Mouse (Mus musculus) MEL (cell line): ENCODE measurements at regions not wholly inside any gene's neighbourhood (a gene's known extent, or its start where the extent isn't known, plus 50 kb on each side); places are given as distances from the start of the nearest gene placed in this dataset.

Experiments used
- DNase-seq: peaks from one replicate; pipeline ENCODE4 v3.0.0; 2011; ENCODE audit warnings: low read depth, low spot score
- H3K27ac ChIP-seq: 2 replicates; pipeline ENCODE4 v1.5.1; 2012; ENCODE audit warnings: low read depth, mild to moderate bottlenecking, control low read depth, low read length, moderate library complexity; ENCODE audit not compliant: control insufficient read depth
- H3K27me3 ChIP-seq, 2 experiments: fragments of 150-350 bp in 1 of 2; sonication (generic) in 1 of 2; 2 replicates each; pipeline ENCODE4 v1.6.1; 2012; ENCODE audit warnings: low read length in 2 of 2, mild to moderate bottlenecking in 2 of 2, improper control_type of control experiment in 1 of 2, moderate library complexity in 1 of 2; ENCODE audit not compliant: insufficient read depth in 2 of 2, control insufficient read depth in 1 of 2
- H3K36me3 ChIP-seq, 2 experiments: 2 replicates each; pipeline ENCODE4 v1.6.1; 2012 to 2014; ENCODE audit warnings: low read length in 2 of 2, improper control_type of control experiment in 1 of 2, inconsistent platforms in 1 of 2, mild to moderate bottlenecking in 1 of 2; ENCODE audit not compliant: insufficient read depth in 2 of 2, control insufficient read depth in 1 of 2
- H3K4me1 ChIP-seq, 2 experiments: fragments of 150-350 bp in 1 of 2; sonication (generic) in 1 of 2; 2 replicates each; pipeline ENCODE4 v1.6.1; 2012; ENCODE audit warnings: low read length in 2 of 2, improper control_type of control experiment in 1 of 2, mild to moderate bottlenecking in 1 of 2; ENCODE audit not compliant: insufficient read depth in 2 of 2, control insufficient read depth in 1 of 2
- H3K4me3 ChIP-seq, 2 experiments: fragments of 150-350 bp in 1 of 2; sonication (generic) in 1 of 2; 2 replicates each; pipeline ENCODE4 v1.5.1; 2012; ENCODE audit warnings: low read depth in 2 of 2, low read length in 2 of 2, mild to moderate bottlenecking in 2 of 2, moderate library complexity in 2 of 2, control low read depth in 1 of 2, improper control_type of control experiment in 1 of 2; ENCODE audit not compliant: control insufficient read depth in 1 of 2, insufficient read depth in 1 of 2
- H3K79me2 ChIP-seq: 2 replicates; pipeline ENCODE4 v1.6.1; 2012; ENCODE audit warnings: mild to moderate bottlenecking, low read length, moderate library complexity; ENCODE audit not compliant: control insufficient read depth, poor library complexity, insufficient read depth
- H3K9ac ChIP-seq: 2 replicates; pipeline ENCODE4 v1.6.1; 2012; ENCODE audit warnings: low read depth, mild to moderate bottlenecking, control low read depth, low read length, moderate library complexity; ENCODE audit not compliant: control insufficient read depth, poor library complexity, severe bottlenecking
- H3K9me3 ChIP-seq: fragments of 150-350 bp; sonication (generic); replicated peaks from 2 replicates; pipeline ENCODE4 v1.6.1; 2012; ENCODE audit warnings: mild to moderate bottlenecking, low read length, improper control_type of control experiment, moderate library complexity; ENCODE audit not compliant: insufficient read depth
- BHLHE40 ChIP-seq: IDR thresholded peaks from 2 replicates; pipeline ENCODE4 v1.6.1; 2012; ENCODE audit warnings: low read depth, mild to moderate bottlenecking, inconsistent platforms, low read length, improper control_type of control experiment, borderline replicate concordance
- CHD1 ChIP-seq: IDR thresholded peaks from 2 replicates; pipeline ENCODE4 v1.6.1; 2012; ENCODE audit warnings: low read depth, mild to moderate bottlenecking, inconsistent platforms, low read length, improper control_type of control experiment
- CHD2 ChIP-seq: IDR thresholded peaks from 2 replicates; pipeline ENCODE4 v1.6.1; 2011; ENCODE audit warnings: low read length, improper control_type of control experiment
- CTCF ChIP-seq, 3 experiments: IDR thresholded peaks in 2 of 3; conservative IDR thresholded peaks in 1 of 3; 2 replicates each; pipeline ENCODE4 v1.5.1; 2011 to 2012; ENCODE audit warnings: low read length in 3 of 3, low read depth in 2 of 3, mild to moderate bottlenecking in 2 of 3, improper control_type of control experiment in 1 of 3, inconsistent platforms in 1 of 3, mixed read lengths in 1 of 3, moderate library complexity in 1 of 3; ENCODE audit not compliant: control insufficient read depth in 1 of 3, insufficient read depth in 1 of 3, poor library complexity in 1 of 3, severe bottlenecking in 1 of 3
- E2F4 ChIP-seq: IDR thresholded peaks from 2 replicates; pipeline ENCODE4 v1.6.1; 2011; ENCODE audit warnings: low read depth, low read length, improper control_type of control experiment, borderline replicate concordance
- EP300 ChIP-seq, 2 experiments: IDR thresholded peaks; 2 replicates each; pipeline ENCODE4 v1.6.1; 2011; ENCODE audit warnings: improper control_type of control experiment in 2 of 2, low read length in 2 of 2, low read depth in 1 of 2, mild to moderate bottlenecking in 1 of 2
- ETS1 ChIP-seq: IDR thresholded peaks from 2 replicates; pipeline ENCODE4 v1.6.1; 2012; ENCODE audit warnings: low read depth, mild to moderate bottlenecking, inconsistent platforms, low read length, improper control_type of control experiment, moderate library complexity
- GABPA ChIP-seq: IDR thresholded peaks from 2 replicates; pipeline ENCODE4 v1.6.1; 2012; ENCODE audit warnings: low read depth, mild to moderate bottlenecking, inconsistent platforms, low read length, improper control_type of control experiment, moderate library complexity
- MAX ChIP-seq: IDR thresholded peaks from 2 replicates; pipeline ENCODE4 v1.6.1; 2011; ENCODE audit warnings: low read length, improper control_type of control experiment
- MAZ ChIP-seq: IDR thresholded peaks from 2 replicates; pipeline ENCODE4 v1.6.1; 2012; ENCODE audit warnings: low read depth, mild to moderate bottlenecking, inconsistent platforms, low read length, improper control_type of control experiment
- MEF2A ChIP-seq: IDR thresholded peaks from 2 replicates; pipeline ENCODE4 v1.6.1; 2014; ENCODE audit warnings: low read depth, mild to moderate bottlenecking, inconsistent platforms, low read length, improper control_type of control experiment; ENCODE audit not compliant: poor library complexity, insufficient replicate concordance, severe bottlenecking; ENCODE audit errors: extremely low read depth
- MYB ChIP-seq: IDR thresholded peaks from 2 replicates; pipeline ENCODE4 v1.6.1; 2011; ENCODE audit warnings: mild to moderate bottlenecking, low read depth, low read length, improper control_type of control experiment
- NELFE ChIP-seq: IDR thresholded peaks from 2 replicates; pipeline ENCODE4 v1.6.1; 2011; ENCODE audit warnings: low read depth, low read length, improper control_type of control experiment
- POLR2A ChIP-seq, 2 experiments: IDR thresholded peaks; 2 replicates each; pipeline ENCODE4 v1.6.1; 2011 to 2012; ENCODE audit warnings: low read length in 2 of 2, mild to moderate bottlenecking in 2 of 2, control low read depth in 1 of 2, improper control_type of control experiment in 1 of 2, low read depth in 1 of 2, moderate library complexity in 1 of 2; ENCODE audit not compliant: control insufficient read depth in 1 of 2, insufficient read depth in 1 of 2, poor library complexity in 1 of 2
- POLR2AphosphoS2 ChIP-seq: IDR thresholded peaks from 2 replicates; pipeline ENCODE4 v1.6.1; 2011; ENCODE audit warnings: low read length, improper control_type of control experiment
- POLR2AphosphoS5 ChIP-seq: IDR thresholded peaks from 2 replicates; pipeline ENCODE4 v1.6.1; 2012; ENCODE audit warnings: low read depth, borderline replicate concordance, mild to moderate bottlenecking, inconsistent platforms, low read length, moderate library complexity, mixed read lengths
- RAD21 ChIP-seq: IDR thresholded peaks from 2 replicates; pipeline ENCODE4 v1.6.1; 2011; ENCODE audit warnings: mild to moderate bottlenecking, low read depth, low read length, improper control_type of control experiment
- SMC3 ChIP-seq: IDR thresholded peaks from 2 replicates; pipeline ENCODE4 v1.6.1; 2011; ENCODE audit warnings: low read depth, low read length, improper control_type of control experiment
- TAL1 ChIP-seq: IDR thresholded peaks from 2 replicates; pipeline ENCODE4 v1.6.1; 2012; ENCODE audit warnings: mild to moderate bottlenecking, inconsistent platforms, low read length, moderate library complexity, mixed read lengths
- TBP ChIP-seq: IDR thresholded peaks from 2 replicates; pipeline ENCODE4 v1.8.0; 2011; ENCODE audit warnings: low read depth, low read length, improper control_type of control experiment
- TCF12 ChIP-seq: IDR thresholded peaks from 2 replicates; pipeline ENCODE4 v1.6.1; 2014; ENCODE audit warnings: low read depth, mild to moderate bottlenecking, inconsistent platforms, low read length, improper control_type of control experiment, moderate library complexity
- USF2 ChIP-seq, 2 experiments: IDR thresholded peaks; 2 replicates each; pipeline ENCODE4 v1.6.1; 2011 to 2012; ENCODE audit warnings: improper control_type of control experiment in 2 of 2, low read length in 2 of 2, borderline replicate concordance in 1 of 2, inconsistent platforms in 1 of 2, low read depth in 1 of 2, mild to moderate bottlenecking in 1 of 2; ENCODE audit not compliant: insufficient read depth in 1 of 2
- ZC3H11A ChIP-seq: IDR thresholded peaks from 2 replicates; pipeline ENCODE4 v1.6.1; 2012; ENCODE audit warnings: low read depth, mild to moderate bottlenecking, inconsistent platforms, low read length, improper control_type of control experiment
- ZMIZ1 ChIP-seq: IDR thresholded peaks from 2 replicates; pipeline ENCODE4 v1.6.1; 2012; ENCODE audit warnings: low read depth, mild to moderate bottlenecking, inconsistent platforms, low read length, improper control_type of control experiment, moderate library complexity
- ZNF384 ChIP-seq: IDR thresholded peaks from 2 replicates; pipeline ENCODE4 v1.6.1; 2012; ENCODE audit warnings: low read depth, mild to moderate bottlenecking, inconsistent platforms, low read length, improper control_type of control experiment

GRCm38 (mm10) chr12:77780885-77781698 lies 412.9 kb upstream of the Gm6657 start (continued):
- TF ChIP-seq BHLHE40 (no peak), NELFE (no peak), ZMIZ1 (no peak), ETS1 (no peak), CHD1 (no peak), MAZ (no peak), POLR2A (IDR thresholded peaks at IDR 0.05; ENCODE audit: control insufficient read depth in 1 of 2, insufficient read depth in 1 of 2, low read depth in 1 of 2, low read length in 2 of 2, poor library complexity in 1 of 2) (no peak), RAD21 (peak; percentile 87), POLR2AphosphoS5 (no peak), CHD2 (no peak)

GRCm38 (mm10) chr12:77783909-77784308 lies 410.1 kb upstream of the Gm6657 start:
- no peak for DNase-seq
- H3K79me2 ChIP-seq = no peaks in the 10 kb centered on the region
- H3K9ac ChIP-seq = no peak overlapping the region
- no peaks in the 10 kb centered on the region for H3K36me3 ChIP-seq
- no peak for TF ChIP-seq ZC3H11A
- TF ChIP-seq MAZ = no peak
- no peak for TF ChIP-seq EP300 (IDR thresholded peaks at IDR 0.05; ENCODE audit: low read depth in 1 of 2, low read length in 2 of 2)
- TF ChIP-seq MYB = no peak
- TF ChIP-seq POLR2AphosphoS2 = no peak
- no peak for TF ChIP-seq MAX
- no peak for TF ChIP-seq MEF2A
- TF ChIP-seq GABPA = no peak
- no peak for TF ChIP-seq USF2 (IDR thresholded peaks at IDR 0.05; ENCODE audit: borderline replicate concordance in 1 of 2, insufficient read depth in 1 of 2, low read depth in 1 of 2, low read length in 2 of 2)
- TF ChIP-seq TBP = no peak
- TF ChIP-seq TCF12 = no peak
- no peak for TF ChIP-seq CTCF (IDR thresholded peaks at IDR 0.05 in 2 of 3, conservative IDR thresholded peaks at IDR 0.05 in 1 of 3; ENCODE audit: control insufficient read depth in 1 of 3, insufficient read depth in 1 of 3, low read depth in 2 of 3, low read length in 3 of 3, poor library complexity in 1 of 3, severe bottlenecking in 1 of 3)
- no peak for TF ChIP-seq NELFE
- TF ChIP-seq ZNF384 = no peak
- no peak for TF ChIP-seq BHLHE40
- TF ChIP-seq TAL1 = no peak
- TF ChIP-seq ETS1 = no peak
- TF ChIP-seq SMC3 = no peak
- TF ChIP-seq E2F4 = no peak
- TF ChIP-seq, all 39 proteins: peak for 0
- H3K27me3 ChIP-seq = no peaks in the 10 kb centered on the region; a peak in 1 of 4 replicates
- H3K9me3 ChIP-seq = no peaks in the 10 kb centered on the region
- no peak overlapping the region for H3K27ac ChIP-seq
- no peaks in the 10 kb centered on the region for H3K4me1 ChIP-seq
- H3K4me3 ChIP-seq = no peak overlapping the region
